8 mouse cellular contexts compared by ENCODE assay signal in the genomic region with DNA sequence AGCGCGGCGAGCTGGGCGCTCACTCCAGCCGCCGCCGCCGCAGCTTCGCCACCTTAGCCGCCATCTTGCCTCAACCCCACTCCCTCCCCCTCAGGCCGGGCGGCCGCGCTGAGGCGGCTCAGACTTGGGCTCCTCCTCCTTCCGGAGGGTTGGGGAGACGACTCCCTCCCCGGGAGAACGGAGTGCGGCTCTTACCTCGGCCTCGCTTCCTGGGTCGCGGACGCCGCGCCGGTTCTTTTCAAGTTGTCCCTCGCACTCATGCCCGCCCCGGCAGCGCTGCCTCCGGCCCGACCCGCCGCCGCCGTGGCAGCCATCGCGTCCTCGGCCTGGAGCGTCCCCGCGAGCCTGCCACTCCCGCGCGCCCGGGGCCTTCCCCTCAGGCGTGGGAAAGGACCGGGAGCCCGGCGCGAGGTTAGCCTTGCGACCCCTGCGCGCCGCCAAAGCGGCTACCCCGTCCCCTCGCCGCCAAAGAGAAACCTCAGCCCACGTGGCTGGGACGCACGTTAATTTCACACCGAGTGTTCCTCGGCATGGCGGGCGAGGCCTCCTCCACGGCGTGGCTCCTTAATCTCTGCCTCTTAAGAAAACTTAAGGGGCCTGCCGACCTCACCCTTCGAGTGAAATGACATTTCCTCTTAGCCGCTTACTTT. TPM values are rescaled to one million over a fixed set of nuclear protein-coding genes. Genes with fewer than 3 reads are reported as not detected.
DNase-seq lines count a peak whose midpoint lies in the region; ATAC-seq and TF ChIP-seq lines count a peak whose summit lies in the region.

No protein-coding gene starts in this region.

- H3K36me3 ChIP-seq in heart, embryonic 13.5 days = 0 out of 2 replicates have a peak, but pooled peaks cover 3% of the 10 kb centered on the region
- no peaks in the 10 kb centered on the region for H3K36me3 ChIP-seq in liver, embryonic 11.5 days (ENCODE audit: control insufficient read depth, insufficient read depth, low read length)
- H3K36me3 ChIP-seq in myocyte (ENCODE audit: control insufficient read depth, insufficient read depth) = no peaks in the 10 kb centered on the region

- H3K4me2 ChIP-seq in heart, embryonic 13.5 days = peak overlapping the region; percentile 94
- peak overlapping the region; percentile 77 for H3K4me2 ChIP-seq in liver, embryonic 11.5 days
- peak overlapping the region; percentile 82 for H3K4me2 ChIP-seq in myocyte (ENCODE audit: low read depth)

- peak overlapping the region; percentile 95 for H3K4me3 ChIP-seq in heart, embryonic 13.5 days
- peak overlapping the region; percentile 97 for H3K4me3 ChIP-seq in liver, embryonic 11.5 days (ENCODE audit: low read depth, low read length)
- peak overlapping the region; percentile 96 for H3K4me3 ChIP-seq in myocyte

- TF ChIP-seq POLR2A in myocyte (IDR thresholded peaks at IDR 0.05; ENCODE audit: insufficient read length, low read depth) = peak; percentile 92

- no peaks in the 10 kb centered on the region for H3K27me3 ChIP-seq in heart, embryonic 13.5 days (replicated peaks)
- H3K27me3 ChIP-seq in liver, embryonic 11.5 days (replicated peaks; ENCODE audit: control insufficient read depth, insufficient read depth, low read length) = no peaks in the 10 kb centered on the region
- H3K27me3 ChIP-seq in myocyte (ENCODE audit: control insufficient read depth, insufficient read depth, insufficient read length) = no peaks in the 10 kb centered on the region

- peaks cover 26% of the 10 kb centered on the region for H3K4me1 ChIP-seq in heart, embryonic 13.5 days
- peaks cover 13% of the 10 kb centered on the region; the same call in 1 of the 2 replicates for H3K4me1 ChIP-seq in liver, embryonic 11.5 days (replicated peaks; ENCODE audit: control insufficient read depth, insufficient read depth, low read length)

- under 1% methylated on average over 72 of the region's 73 CpGs for WGBS in heart, embryonic 13.5 days
- under 1% methylated on average over 66 of the region's 73 CpGs for WGBS in liver, embryonic 11.5 days

- peak overlapping the region; percentile 65 for H3ac ChIP-seq in myocyte (ENCODE audit: control insufficient read depth, insufficient read length)

- peak overlapping the region; percentile 99 for H3K9ac ChIP-seq in heart, embryonic 13.5 days
- H3K9ac ChIP-seq in liver, embryonic 11.5 days (ENCODE audit: low read depth, low read length) = peak overlapping the region; percentile 100

- no peaks in the 10 kb centered on the region for H3K9me3 ChIP-seq in heart, embryonic 13.5 days
- H3K9me3 ChIP-seq in liver, embryonic 11.5 days (ENCODE audit: control insufficient read depth, low read length) = no peaks in the 10 kb centered on the region

- DNase-seq in CD4-positive, CD25-positive, alpha-beta regulatory T cell, adult 2 months (ENCODE audit: low read depth, low spot score) = peak; percentile 94
- peak; percentile 73 for DNase-seq in brain, embryonic 18.5 days (ENCODE audit: low read depth, low spot score)
- peak; percentile 94 for DNase-seq in kidney, postnatal 10 days
- peak; percentile 89 for DNase-seq in liver, embryonic 11.5 days (ENCODE audit: low spot score)
- DNase-seq in spleen, postnatal 4 days (ENCODE audit: low spot score in 2 of 2) = peak; percentile 91 to 94

- peaks cover 60% of the 10 kb centered on the region for H3K79me2 ChIP-seq in myocyte (ENCODE audit: control insufficient read depth, insufficient read depth)

- peak; percentile 88 for ATAC-seq in erythroid progenitor cell, adult 5-6 weeks (replicated peaks; ENCODE audit: low FRiP score, poor library complexity, severe bottlenecking)
- ATAC-seq in heart, embryonic 13.5 days (ENCODE audit: extremely low read depth, insufficient number of reproducible peaks, low FRiP score, low TSS enrichment) = peak; percentile 90
- peak; percentile 93 for ATAC-seq in liver, embryonic 11.5 days (replicated peaks; ENCODE audit: low FRiP score)

- H3K27ac ChIP-seq in heart, embryonic 13.5 days (replicated peaks) = peak overlapping the region; percentile 99
- H3K27ac ChIP-seq in liver, embryonic 11.5 days (ENCODE audit: low read depth, low read length) = peak overlapping the region; percentile 98

TF ChIP-seq in myocyte, 11 proteins besides CTCF, POLR2A, EP300 and RAD21:
- TF ChIP-seq TCF3 (IDR thresholded peaks at IDR 0.05; ENCODE audit: insufficient read length, low read depth) = no peak
- TF ChIP-seq SRF (IDR thresholded peaks at IDR 0.05; ENCODE audit: control insufficient read depth, insufficient read length, low read depth) = no peak
- TF ChIP-seq E2F4 (IDR thresholded peaks at IDR 0.05; ENCODE audit: insufficient read depth) = peak; percentile 10
- TF ChIP-seq TCF12 (IDR thresholded peaks at IDR 0.05; ENCODE audit: insufficient read depth, poor library complexity, severe bottlenecking) = no peak
- peak; percentile 88 for TF ChIP-seq POLR2AphosphoS2 (IDR thresholded peaks at IDR 0.05; ENCODE audit: insufficient read length, low read depth)
- no peak for TF ChIP-seq CEBPB (IDR thresholded peaks at IDR 0.05; ENCODE audit: insufficient read depth, poor library complexity, severe bottlenecking)
- no peak for TF ChIP-seq MAX (IDR thresholded peaks at IDR 0.05; ENCODE audit: low read depth)
- TF ChIP-seq MYOG (IDR thresholded peaks at IDR 0.05; ENCODE audit: control insufficient read depth in 1 of 3, insufficient read depth in 1 of 3, insufficient read length in 2 of 3, low read depth in 2 of 3) = peak in 1 of 3 experiments; percentile 1
- no peak for TF ChIP-seq USF1 (IDR thresholded peaks at IDR 0.05; ENCODE audit: low read depth)
- no peak for TF ChIP-seq MYOD1 (IDR thresholded peaks at IDR 0.05; ENCODE audit: control insufficient read depth in 1 of 3, insufficient read length in 2 of 3, low read depth in 2 of 3)
- TF ChIP-seq REST (IDR thresholded peaks at IDR 0.05; ENCODE audit: insufficient read depth, insufficient read length) = no peak
TF ChIP-seq in myocyte: peak in this region for 3.

RNA-seq across cellular contexts. Expression of a gene that starts 0.9 kb away (rescaled TPM):
- total RNA-seq in erythroid progenitor cell, adult 5-6 weeks (2015; ENCODE audit: low replicate concordance) = 2.1 and 3.6 TPM in 2 replicates
- total RNA-seq in erythroid progenitor cell, adult 5-6 weeks (2017; ENCODE audit: low replicate concordance) = 1.7 TPM in 1 of 2 replicates, not detected in the other
- polyA plus RNA-seq in heart, embryonic 13.5 days (2015; fragmentation: Nextera tagmentation; extraction: Ambion mirVana) = 8.5 TPM in 2 replicates
- polyA plus RNA-seq in liver, embryonic 11.5 days (2014; fragmentation: Nextera tagmentation; extraction: Ambion mirVana) = 15.3 and 15.7 TPM in 2 replicates
- polyA plus RNA-seq in myocyte (2012; fragmentation: generic; extraction: Trizol) = 3.7 TPM

RNA-seq across cellular contexts. Expression of a gene that starts 1.0 kb away (rescaled TPM):
- total RNA-seq in erythroid progenitor cell, adult 5-6 weeks (2015; ENCODE audit: low replicate concordance) = 222 and 243 TPM in 2 replicates
- total RNA-seq in erythroid progenitor cell, adult 5-6 weeks (2017; ENCODE audit: low replicate concordance) = 252 and 266 TPM in 2 replicates
- 101 and 107 TPM in 2 replicates for polyA plus RNA-seq in heart, embryonic 13.5 days (2015; fragmentation: Nextera tagmentation; extraction: Ambion mirVana)
- polyA plus RNA-seq in liver, embryonic 11.5 days (2014; fragmentation: Nextera tagmentation; extraction: Ambion mirVana) = 133 and 144 TPM in 2 replicates
- 41.0 TPM for polyA plus RNA-seq in myocyte (2012; fragmentation: generic; extraction: Trizol)

Comparison
In these comparisons a context has a peak if more than half of its experiments do, and no peak if none do; other contexts are left out.
1. Peak in every context shown above with its lines: DNase-seq, ATAC-seq, H3K4me3 ChIP-seq and H3K27ac ChIP-seq.